Mouse (Mus musculus) spleen, adult 2 months (tissue): ENCODE results near the gene Xpnpep3. TPM values are rescaled to one million over a fixed set of nuclear protein-coding genes. Genes with fewer than 3 reads are reported as not detected.

Source experiments
- DNase-seq, 2 experiments: peaks; one replicate each; pipeline versions ENCODE4 v3.0.0 to v3.0.0-alpha.2; 2012 to 2021; ENCODE audit warnings: low spot score in 2 of 2, low read depth in 1 of 2
- H3K27ac ChIP-seq: fragments of 200-500 bp; 2 replicates; pipeline ENCODE4 v1.5.1; 2012; ENCODE audit warnings: low read length, inconsistent platforms; ENCODE audit not compliant: insufficient read depth
- H3K27me3 ChIP-seq: fragments of 200-500 bp; 2 replicates; pipeline ENCODE4 v1.6.1; 2012; ENCODE audit warnings: mild to moderate bottlenecking, moderate library complexity, low read length, inconsistent platforms; ENCODE audit not compliant: control insufficient read depth, insufficient read depth
- H3K36me3 ChIP-seq: fragments of 200-500 bp; 2 replicates; pipeline ENCODE4 v1.6.1; 2012; ENCODE audit warnings: mild to moderate bottlenecking, low read length, inconsistent platforms; ENCODE audit not compliant: control insufficient read depth, insufficient read depth
- H3K4me1 ChIP-seq: fragments of 200-500 bp; 2 replicates; pipeline ENCODE4 v1.6.1; 2011; ENCODE audit warnings: inconsistent platforms; ENCODE audit not compliant: control insufficient read depth, insufficient read depth, insufficient read length
- H3K4me3 ChIP-seq: fragments of 200-500 bp; 2 replicates; pipeline ENCODE4 v1.5.1; 2011; ENCODE audit warnings: mild to moderate bottlenecking, inconsistent platforms; ENCODE audit not compliant: insufficient read depth, insufficient read length; ENCODE audit errors: extremely low read depth
- CTCF ChIP-seq: fragments of 200-500 bp; IDR thresholded peaks from 2 replicates; pipeline ENCODE4 v1.5.1; 2011; ENCODE audit warnings: mild to moderate bottlenecking, inconsistent platforms; ENCODE audit not compliant: insufficient read depth, insufficient read length, insufficient replicate concordance; ENCODE audit errors: extremely low read depth
- POLR2A ChIP-seq: fragments of 200-500 bp; IDR thresholded peaks from 2 replicates; pipeline ENCODE4 v1.6.1; 2011; ENCODE audit warnings: low read depth, low read length, inconsistent platforms
- WGBS: fragments of 180-500 bp; shearing (Covaris S2); methylation state at CpG from one replicate; pipeline ENCODE4 v1.1.7; 2018; 5-methylcytosine and 5-hydroxymethylcytosine counted together
- polyA plus RNA-seq: library from polyadenylated mRNA; depleted of rRNA; stranded (reverse); fragments of >200 nt; gene quantifications from 2 replicates; pipeline ENCODE4 v1.2.3, GENCODE M21; 2012

Gene Xpnpep3
- polyA plus RNA-seq, 1 experiment = 7.1 TPM

DNA sequence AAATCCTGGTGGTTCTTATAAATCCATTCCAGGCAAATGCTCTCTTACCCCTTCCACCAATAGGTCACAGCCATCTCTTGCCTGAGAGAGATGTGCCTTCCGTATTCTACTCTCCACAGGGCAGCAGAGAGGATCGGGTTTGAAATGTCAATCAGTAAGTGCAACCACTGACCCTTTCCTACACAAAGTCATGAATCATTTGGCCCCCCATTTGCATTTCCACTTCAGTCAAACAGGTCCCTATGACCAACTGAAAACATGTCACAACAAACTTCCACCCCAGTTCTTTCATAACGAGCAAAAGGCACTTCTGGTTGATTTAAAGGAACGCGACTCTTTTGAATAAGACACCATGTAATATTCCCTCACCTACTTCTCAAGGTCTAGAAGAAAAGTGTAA lies 40.5 kb upstream of the Xpnpep3 start:
- TF ChIP-seq POLR2A (no peak), CTCF (no peak)
- Histone ChIP-seq H3K27ac (no peak overlapping the region), H3K4me3 (no peak overlapping the region), H3K4me1 (0 out of 2 replicates have a peak, but pooled peaks cover 3% of the 10 kb centered on the region), H3K36me3 (peaks cover 1% of the 10 kb centered on the region), H3K27me3 (no peaks in the 10 kb centered on the region)
- 83% methylated on average over 5 of the region's 5 CpGs for WGBS
- no peak for DNase-seq

DNA sequence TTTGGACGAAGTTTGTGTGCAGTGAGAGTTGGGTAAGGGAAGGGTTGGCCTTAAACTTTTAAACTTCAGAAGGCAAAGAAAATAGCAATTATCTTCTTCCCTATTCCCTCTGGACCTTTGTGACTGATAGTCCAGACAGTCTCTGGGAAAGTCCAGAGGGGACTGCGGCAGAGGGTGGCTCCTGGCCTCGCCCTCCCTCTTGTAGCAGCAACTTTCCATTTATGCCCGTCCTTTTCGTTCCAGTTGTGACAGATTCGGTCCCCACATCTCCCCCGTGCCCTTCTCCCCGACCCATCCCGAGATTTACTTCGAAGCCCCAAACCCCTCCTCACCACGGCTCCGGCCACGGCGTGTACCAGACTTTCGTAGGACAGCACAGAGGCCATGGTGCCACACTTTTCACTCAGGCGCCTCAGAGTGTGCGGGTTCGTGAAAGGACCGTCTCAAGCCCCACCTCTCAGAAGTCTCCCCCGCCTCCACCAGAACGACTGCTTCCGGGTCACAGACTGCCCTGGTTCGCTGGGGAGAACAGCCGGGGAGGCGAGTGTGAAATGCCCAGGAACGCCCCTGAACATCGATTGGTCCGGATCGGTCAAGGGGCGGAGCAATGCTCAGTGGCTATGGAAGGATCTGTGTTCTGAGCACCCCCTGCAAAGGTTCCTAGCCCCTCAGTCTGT lies 39.5 kb upstream of the Xpnpep3 start, which contains the start of gene Slc25a17:
TSS of gene Slc25a17 (minus strand) at position 468 of the 677 bp plus-strand sequence.
- 0 out of 2 replicates have a peak, but pooled peaks cover 3% of the 10 kb centered on the region for H3K4me1 ChIP-seq

DNA sequence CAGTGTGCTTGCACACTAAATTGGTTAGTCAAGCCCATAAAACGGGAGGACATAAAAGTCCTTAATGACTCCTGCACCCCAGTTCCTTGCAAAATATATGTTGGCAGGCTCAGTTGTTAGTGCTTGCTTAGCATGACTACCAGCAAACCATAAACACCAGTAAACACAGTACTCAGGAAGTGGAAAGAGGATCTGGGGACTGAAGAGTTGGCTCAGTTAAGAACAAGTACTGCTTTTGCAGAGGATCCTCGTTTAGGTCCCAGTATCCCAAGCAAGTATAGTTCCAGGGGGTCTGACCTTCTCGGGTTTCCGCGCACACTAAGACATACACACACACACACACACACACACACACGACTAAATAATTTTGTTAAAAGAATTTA lies 38.9 kb upstream of the Xpnpep3 start:
- peak overlapping the region; percentile 52 for H3K27ac ChIP-seq
- H3K36me3 ChIP-seq = peaks cover 9% of the 10 kb centered on the region
- WGBS = 19% methylated on average over 6 of the region's 6 CpGs
- no peaks in the 10 kb centered on the region for H3K27me3 ChIP-seq
- H3K4me3 ChIP-seq = no peak overlapping the region; the same call in 1 of the 2 replicates
- no peak for DNase-seq
- TF ChIP-seq CTCF (no peak), POLR2A (no peak)
- 0 out of 2 replicates have a peak, but pooled peaks cover 3% of the 10 kb centered on the region for H3K4me1 ChIP-seq

More for the DNA sequence above, 39.5 kb upstream of the Xpnpep3 start, which contains the start of gene Slc25a17:
- Histone ChIP-seq H3K36me3 (peaks cover 7% of the 10 kb centered on the region), H3K4me3 (peak within 1 kb of the TSS; percentile 78), H3K27me3 (no peaks in the 10 kb centered on the region), H3K27ac (peak within 1 kb of the TSS; percentile 75)
- peak; percentile 52; the same call in 1 of the 2 replicates for TF ChIP-seq POLR2A
- no peak for TF ChIP-seq CTCF
- WGBS = under 1% methylated on average over 30 of the region's 30 CpGs
- peak; percentile 90 to 95 for DNase-seq

DNA sequence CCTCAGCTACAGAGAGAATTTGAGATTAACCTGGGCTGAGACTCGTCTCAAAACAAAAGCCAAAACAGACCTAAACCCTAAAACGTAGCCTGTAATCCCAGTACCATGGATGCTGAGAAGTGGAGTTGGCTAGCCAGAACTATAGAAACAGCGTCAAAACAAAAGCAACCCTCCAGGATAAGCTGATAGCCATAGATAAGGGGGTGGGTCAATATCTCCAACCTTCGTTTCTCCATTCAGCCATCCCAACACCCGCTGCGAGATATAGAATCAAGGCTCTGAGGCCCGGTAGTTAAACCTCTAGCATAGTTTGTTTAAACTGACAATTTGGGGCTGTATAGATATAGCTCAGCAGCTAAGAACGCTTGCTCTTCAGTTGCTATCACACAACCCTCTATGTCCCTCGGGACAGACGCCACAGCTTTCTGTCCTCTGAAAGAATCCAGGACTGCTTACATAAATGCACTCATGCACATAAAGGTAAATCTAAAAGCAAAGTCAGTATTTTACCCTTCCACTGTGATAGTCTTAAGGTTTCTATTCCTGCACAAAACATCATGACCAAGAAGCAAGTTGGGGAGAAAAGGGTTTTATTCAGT lies 38.4 kb upstream of the Xpnpep3 start:
- H3K4me3 ChIP-seq = no peak overlapping the region
- DNase-seq = no peak
- no peak for TF ChIP-seq POLR2A
- no peak for TF ChIP-seq CTCF

DNA sequence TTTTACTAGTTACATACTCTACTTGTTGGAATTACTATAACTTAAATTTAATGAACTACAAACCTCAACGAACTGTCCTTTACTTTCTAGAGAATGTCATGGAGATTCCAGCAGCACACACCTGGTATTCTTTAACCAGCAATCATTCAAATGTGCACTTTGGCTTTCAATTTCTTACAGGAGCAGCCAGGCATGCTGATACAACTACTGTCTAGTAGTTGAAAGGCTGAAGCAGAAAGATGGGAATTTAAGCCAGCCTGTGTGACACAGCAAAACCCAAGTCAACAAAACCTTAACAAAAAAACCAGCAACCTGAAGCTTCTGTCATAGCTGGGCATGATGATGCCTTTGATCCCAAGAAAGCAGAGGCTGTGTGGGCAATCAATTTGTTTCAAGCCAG lies 37.4 kb upstream of the Xpnpep3 start:
- H3K36me3 ChIP-seq = peaks cover 15% of the 10 kb centered on the region
- 0 out of 2 replicates have a peak, but pooled peaks cover 3% of the 10 kb centered on the region for H3K4me1 ChIP-seq
- no peak overlapping the region for H3K27ac ChIP-seq
- DNase-seq = no peak
- H3K27me3 ChIP-seq = no peaks in the 10 kb centered on the region
- TF ChIP-seq CTCF = no peak
- no peak for TF ChIP-seq POLR2A
- WGBS = 92% methylated on average over 1 of the region's 1 CpGs
- no peak overlapping the region for H3K4me3 ChIP-seq

More for the DNA sequence above, 38.4 kb upstream of the Xpnpep3 start:
- Histone ChIP-seq H3K27ac (peak overlapping the region; percentile 52), H3K4me1 (0 out of 2 replicates have a peak, but pooled peaks cover 3% of the 10 kb centered on the region), H3K36me3 (peaks cover 11% of the 10 kb centered on the region), H3K27me3 (no peaks in the 10 kb centered on the region)
- 46% methylated on average over 10 of the region's 10 CpGs for WGBS

DNA sequence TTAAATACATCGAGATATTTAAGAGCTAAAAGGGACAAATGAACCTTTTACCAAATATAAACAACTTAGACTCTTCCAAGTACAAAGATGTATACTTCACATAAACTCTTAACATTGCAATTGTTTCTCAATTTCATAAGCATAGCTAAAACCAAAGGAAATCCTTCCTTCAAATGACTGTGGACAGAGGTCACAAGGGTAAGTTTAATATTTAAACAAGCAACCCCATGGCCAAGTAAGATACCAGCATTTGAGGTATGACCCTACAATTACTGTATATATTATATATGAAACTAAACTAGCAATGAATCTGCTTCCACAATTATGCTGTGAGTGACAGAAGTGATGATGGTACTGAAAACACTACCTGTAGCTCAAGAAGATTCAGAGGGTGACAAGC lies 35.7 kb upstream of the Xpnpep3 start:
- 92% methylated on average over 1 of the region's 1 CpGs for WGBS
- Histone ChIP-seq H3K27ac (no peak overlapping the region), H3K36me3 (peaks cover 20% of the 10 kb centered on the region), H3K4me1 (0 out of 2 replicates have a peak, but pooled peaks cover 3% of the 10 kb centered on the region), H3K27me3 (no peaks in the 10 kb centered on the region), H3K4me3 (no peak overlapping the region)
- TF ChIP-seq CTCF = no peak
- no peak for TF ChIP-seq POLR2A
- no peak for DNase-seq

DNA sequence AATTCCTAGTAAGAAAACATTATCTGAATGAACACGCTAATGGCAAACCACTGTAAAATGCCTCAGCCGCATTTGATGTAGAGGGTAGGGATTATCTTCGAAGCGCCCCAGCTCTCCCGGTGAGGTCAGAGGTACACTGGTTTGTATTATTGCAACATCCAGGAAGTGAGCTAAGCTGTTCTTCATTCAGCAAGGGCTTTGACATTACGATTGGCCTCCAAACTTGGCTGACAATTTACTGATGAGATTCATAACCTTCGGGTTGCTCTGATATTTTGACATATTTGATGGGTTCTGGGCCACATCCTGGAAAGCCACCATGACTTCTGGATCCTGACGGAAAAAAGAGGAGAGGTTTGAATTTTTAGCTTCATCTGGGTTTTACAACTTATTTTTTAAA lies 34.7 kb upstream of the Xpnpep3 start:
- Histone ChIP-seq H3K27ac (no peak overlapping the region), H3K4me1 (0 out of 2 replicates have a peak, but pooled peaks cover under 1% of the 10 kb centered on the region), H3K4me3 (no peak overlapping the region), H3K36me3 (peaks cover 23% of the 10 kb centered on the region), H3K27me3 (no peaks in the 10 kb centered on the region)
- no peak for DNase-seq
- TF ChIP-seq POLR2A = no peak
- TF ChIP-seq CTCF = no peak
- 85% methylated on average over 8 of the region's 8 CpGs for WGBS
